In genomic region chr14:79632330-79632729, GRCm38 (mm10) we compare ENCODE assay signal across 33 mouse cellular contexts. TPM values are rescaled to one million over a fixed set of nuclear protein-coding genes. Genes with fewer than 3 reads are reported as not detected.
DNase-seq lines count a peak whose midpoint lies in the region; ATAC-seq and TF ChIP-seq lines count a peak whose summit lies in the region.
"Had no signal": no experiment of that assay in that cellular context is flagged by ENCODE, and none has a peak within 500 bp of the region (broad histone marks: within the 10 kb centered on the region; RNA-seq: fewer than 3 reads in every experiment).

No protein-coding gene starts in this region.

- H3K27me3 ChIP-seq in lung, embryonic 14.5 days (ENCODE audit: insufficient read depth, low read length), result no peaks in the 10 kb centered on the region
- H3K27me3 ChIP-seq: CH12.LX; embryonic facial prominence, embryonic 13.5 days; forebrain, embryonic 13.5 days; heart, embryonic 12.5 days; heart, embryonic 15.5 days; hindbrain, embryonic 13.5 days; intestine, embryonic 15.5 days had no signal

- no peak overlapping the region for H3K9ac ChIP-seq in lung, embryonic 14.5 days
- H3K9ac ChIP-seq: embryonic facial prominence, embryonic 13.5 days; forebrain, embryonic 13.5 days; heart, embryonic 12.5 days; heart, embryonic 15.5 days; hindbrain, embryonic 13.5 days; intestine, embryonic 15.5 days had no signal

- H3K9me3 ChIP-seq in lung, embryonic 14.5 days (ENCODE audit: low read depth, low read length), result no peaks in the 10 kb centered on the region
- H3K9me3 ChIP-seq: embryonic facial prominence, embryonic 10.5 days; embryonic facial prominence, embryonic 13.5 days; forebrain, embryonic 10.5 days; forebrain, embryonic 13.5 days; G1E; heart, embryonic 12.5 days; heart, embryonic 15.5 days; hindbrain, embryonic 10.5 days; hindbrain, embryonic 13.5 days; intestine, embryonic 15.5 days had no signal

- peak; percentile 6 for DNase-seq in lung, embryonic 14.5 days
- DNase-seq in lung, postnatal 36 days, result no peak
- peak; percentile 7 for DNase-seq in NIH3T3 (ENCODE audit: low read depth)
- DNase-seq in adrenal gland, postnatal 4 days (ENCODE audit: low spot score in 2 of 2), result no peak
- DNase-seq in left cerebral cortex, adult 2 months (ENCODE audit: extremely low spot score in 1 of 2, low spot score in 2 of 2), result no peak
- DNase-seq: B cell, adult 2 months; cerebellum, adult 11 months; cerebellum, adult 2 months; cerebellum, adult 9-11 months; cerebellum, postnatal 25 days; embryo, embryonic 11 days; gastrocnemius, postnatal 10 days; gastrocnemius, postnatal 36 days; heart, adult 18-20 months; heart, postnatal 10 days; heart, postnatal 36 days had no signal

- H3K36me3 ChIP-seq in lung, embryonic 14.5 days (ENCODE audit: insufficient read depth), result peaks cover 31% of the 10 kb centered on the region

- no peak overlapping the region for H3K27ac ChIP-seq in lung, embryonic 14.5 days (ENCODE audit: low read depth)
- H3K27ac ChIP-seq in brown adipose tissue, adult 24 weeks (replicated peaks; ENCODE audit: low read depth, low read length), result peak overlapping the region; percentile 49; the same call in 1 of the 2 replicates
- no peak overlapping the region for H3K27ac ChIP-seq in left cerebral cortex, adult 2 months
- H3K27ac ChIP-seq: embryonic facial prominence, embryonic 10.5 days; embryonic facial prominence, embryonic 13.5 days; forebrain, embryonic 10.5 days; forebrain, embryonic 13.5 days; heart, embryonic 15.5 days; hindbrain, embryonic 10.5 days; hindbrain, embryonic 13.5 days; intestine, embryonic 15.5 days had no signal

- no peak overlapping the region for H3K4me2 ChIP-seq in lung, embryonic 14.5 days
- H3K4me2 ChIP-seq: embryonic facial prominence, embryonic 13.5 days; forebrain, embryonic 13.5 days; heart, embryonic 12.5 days; heart, embryonic 15.5 days; hindbrain, embryonic 13.5 days; intestine, embryonic 15.5 days had no signal

- no peak overlapping the region for H3K4me3 ChIP-seq in lung, embryonic 14.5 days (ENCODE audit: low read depth, low read length)
- no peak overlapping the region for H3K4me3 ChIP-seq in brown adipose tissue, adult 24 weeks (ENCODE audit: insufficient read depth, low read depth, low read length)
- no peak overlapping the region for H3K4me3 ChIP-seq in left cerebral cortex, adult 2 months
- H3K4me3 ChIP-seq: embryonic facial prominence, embryonic 10.5 days; embryonic facial prominence, embryonic 13.5 days; erythroblast, embryonic 14.5 days; forebrain, embryonic 10.5 days; forebrain, embryonic 13.5 days; heart, embryonic 12.5 days; heart, embryonic 15.5 days; hindbrain, embryonic 10.5 days; hindbrain, embryonic 13.5 days; intestine, embryonic 15.5 days had no signal

- WGBS in lung, embryonic 14.5 days, result 80% methylated on average over 6 of the region's 6 CpGs

- no peak for TF ChIP-seq CTCF in lung, embryonic 14.5 days (IDR thresholded peaks at IDR 0.05; ENCODE audit: low read depth)
- TF ChIP-seq CTCF in left cerebral cortex, adult 2 months (IDR thresholded peaks at IDR 0.05), result no peak

- no peaks in the 10 kb centered on the region for H3K4me1 ChIP-seq in lung, embryonic 14.5 days (ENCODE audit: insufficient read depth)
- no peaks in the 10 kb centered on the region for H3K4me1 ChIP-seq in brown adipose tissue, adult 24 weeks (ENCODE audit: control insufficient read depth, insufficient read depth, insufficient read length, low read length)
- H3K4me1 ChIP-seq: embryonic facial prominence, embryonic 10.5 days; embryonic facial prominence, embryonic 13.5 days; forebrain, embryonic 10.5 days; forebrain, embryonic 13.5 days; heart, embryonic 12.5 days; heart, embryonic 15.5 days; hindbrain, embryonic 10.5 days; hindbrain, embryonic 13.5 days; intestine, embryonic 15.5 days had no signal

- intact Hi-C loops in left cerebral cortex, adult 2 months (cut with DNase I), result no loop called here

- ATAC-seq in lung, embryonic 14.5 days (ENCODE audit: insufficient read depth), result no peak
- ATAC-seq in megakaryocyte progenitor cell, adult 5-6 weeks (replicated peaks; ENCODE audit: poor library complexity), result 0 out of 2 replicates have a peak, but pooled peaks have one; percentile 31
- ATAC-seq: activated CD4-positive, CD25-positive, alpha-beta regulatory T cell, adult 4 months; forebrain, embryonic 13.5 days; forebrain, embryonic 16.5 days; hindbrain, embryonic 16.5 days; intestine, embryonic 15.5 days had no signal

RNA-seq across cellular contexts. Expression of gene Cnmd, which starts 29.6 kb away (rescaled TPM):
- 13.4 and 13.7 TPM in 2 replicates for polyA plus RNA-seq in lung, embryonic 14.5 days (2014; fragmentation: Nextera tagmentation; extraction: Ambion mirVana)
- not detected in 2 replicates for polyA plus RNA-seq in brown adipose tissue, adult 24 weeks (2012; ENCODE audit: insufficient read depth, insufficient read length, missing spikeins)
- total RNA-seq in megakaryocyte progenitor cell, adult 5-6 weeks (2015), result 1.5 and 2.4 TPM in 2 replicates
- total RNA-seq in megakaryocyte progenitor cell, adult 5-6 weeks (2017), result 0.29 and 1.5 TPM in 2 replicates
- under 1 TPM; 0.34 to 0.56 TPM for total RNA-seq in adrenal gland, postnatal 4 days (2021)
- total RNA-seq in left cerebral cortex, adult 2 months (2021), result 1 to 10 TPM in 1 of 2 experiments, under 1 TPM in 1; 0.59 to 1.5 TPM
- total RNA-seq: CH12.LX; heart, postnatal 10 days had no signal
- polyA plus RNA-seq: activated CD4-positive, CD25-positive, alpha-beta regulatory T cell, adult 4 months; erythroblast, embryonic 14.5 days; G1E had no signal

RNA-seq across cellular contexts. Expression of gene Sugt1, which starts 44.8 kb away (rescaled TPM):
- 128 and 129 TPM in 2 replicates for polyA plus RNA-seq in lung, embryonic 14.5 days (2014; fragmentation: Nextera tagmentation; extraction: Ambion mirVana)
- 156 and 182 TPM in 2 replicates for polyA plus RNA-seq in brown adipose tissue, adult 24 weeks (2012; ENCODE audit: insufficient read depth, insufficient read length, missing spikeins)
- total RNA-seq in megakaryocyte progenitor cell, adult 5-6 weeks (2015), result 103 and 124 TPM in 2 replicates
- 125 and 134 TPM in 2 replicates for total RNA-seq in megakaryocyte progenitor cell, adult 5-6 weeks (2017)
- total RNA-seq in adrenal gland, postnatal 4 days (2021), result 10 to 100 TPM; 91.3 to 95.7 TPM
- 10 to 100 TPM; 83.6 to 88.8 TPM for total RNA-seq in left cerebral cortex, adult 2 months (2021)

Comparison
In these comparisons a context has a peak if more than half of its experiments do, and no peak if none do; other contexts are left out.
1. DNase-seq: peak in lung, embryonic 14.5 days (single experiment) and NIH3T3 (single experiment); none in lung, postnatal 36 days (single experiment), adrenal gland, postnatal 4 days (0 of 2) and left cerebral cortex, adult 2 months (0 of 2).